Mouse (Mus musculus): ENCODE measurements around the gene Hsf2bp.

Gene Hsf2bp

DNA sequence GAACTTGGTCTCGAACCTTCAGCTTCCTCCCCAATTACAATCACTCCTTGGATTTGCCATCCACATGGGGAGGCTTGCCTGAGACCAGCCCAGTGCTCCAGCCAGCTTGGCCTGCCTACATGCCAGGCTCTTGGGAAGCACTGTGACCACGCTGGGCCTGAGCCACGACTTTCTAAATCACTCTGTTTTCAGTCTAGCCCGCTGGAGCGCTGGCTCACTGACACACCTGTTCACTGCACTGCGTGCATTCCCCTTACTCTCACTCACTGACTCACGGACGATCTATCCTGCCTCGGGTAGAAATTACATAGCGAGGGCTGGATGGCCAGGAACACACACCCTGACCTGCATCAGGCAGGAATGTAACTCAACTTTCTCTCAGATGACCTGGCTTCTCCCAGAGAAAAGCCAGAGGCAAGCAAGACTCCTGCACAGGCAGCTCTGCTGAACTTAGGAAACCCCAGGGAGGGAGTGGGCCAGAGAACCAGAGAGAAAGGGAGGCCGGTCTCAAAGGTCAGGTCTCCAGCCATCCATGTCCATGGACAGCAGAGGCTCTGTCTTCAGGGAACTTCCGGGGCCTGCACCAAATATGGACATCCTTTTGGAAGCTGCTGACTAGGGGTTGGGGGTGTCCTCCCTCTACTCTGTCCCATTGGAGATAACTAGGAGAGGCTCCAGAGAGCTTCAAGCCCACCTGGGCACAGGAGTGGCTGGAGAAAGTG is 97.4 kb downstream of the Hsf2bp start:
- in situ Hi-C loops (cut with MboI, MseI): no loop called here

DNA sequence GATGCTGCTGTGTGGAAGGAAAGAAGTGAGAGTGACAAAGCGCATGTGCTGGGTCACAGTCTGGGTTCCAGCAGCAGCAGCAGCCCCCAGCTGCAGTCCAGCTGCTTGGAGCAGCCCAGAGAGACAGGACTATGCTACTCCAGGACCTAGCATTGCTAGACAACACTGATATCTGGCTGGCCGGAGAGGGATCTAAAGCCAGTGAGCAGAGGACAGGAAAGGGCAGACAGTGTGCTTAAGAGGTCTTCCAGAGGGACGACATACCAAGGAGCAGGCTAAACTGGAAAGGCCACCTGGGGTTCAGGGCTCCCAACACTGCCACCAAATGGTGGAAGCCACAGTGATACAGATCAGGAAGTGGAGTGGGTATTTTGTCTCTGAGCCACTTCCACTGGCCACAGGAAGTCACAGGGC is 99.0 kb downstream of the Hsf2bp start:
- in situ Hi-C loops (cut with MboI, MseI): no loop called here

DNA sequence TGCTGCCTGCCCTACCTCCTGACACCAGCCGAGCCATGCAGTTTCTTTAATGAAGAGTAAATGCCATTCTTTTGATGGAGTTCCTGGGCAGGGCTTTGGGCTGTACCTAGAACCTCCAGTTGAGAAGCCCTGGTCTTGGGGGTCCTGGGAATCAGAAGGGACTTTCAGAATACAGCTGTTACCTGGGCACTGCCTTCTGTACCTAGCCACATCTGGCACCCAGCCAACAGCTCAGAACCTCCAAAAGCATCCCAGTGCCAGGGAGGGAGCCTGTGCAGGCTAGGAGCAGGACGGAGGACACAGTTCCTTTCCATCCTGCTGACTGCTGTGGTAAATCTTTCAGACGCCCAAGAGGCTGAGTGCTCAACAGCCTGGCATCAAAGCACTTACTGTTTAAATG is 100.3 kb downstream of the Hsf2bp start:
- in situ Hi-C loops (cut with MboI, MseI): no loop called here

DNA sequence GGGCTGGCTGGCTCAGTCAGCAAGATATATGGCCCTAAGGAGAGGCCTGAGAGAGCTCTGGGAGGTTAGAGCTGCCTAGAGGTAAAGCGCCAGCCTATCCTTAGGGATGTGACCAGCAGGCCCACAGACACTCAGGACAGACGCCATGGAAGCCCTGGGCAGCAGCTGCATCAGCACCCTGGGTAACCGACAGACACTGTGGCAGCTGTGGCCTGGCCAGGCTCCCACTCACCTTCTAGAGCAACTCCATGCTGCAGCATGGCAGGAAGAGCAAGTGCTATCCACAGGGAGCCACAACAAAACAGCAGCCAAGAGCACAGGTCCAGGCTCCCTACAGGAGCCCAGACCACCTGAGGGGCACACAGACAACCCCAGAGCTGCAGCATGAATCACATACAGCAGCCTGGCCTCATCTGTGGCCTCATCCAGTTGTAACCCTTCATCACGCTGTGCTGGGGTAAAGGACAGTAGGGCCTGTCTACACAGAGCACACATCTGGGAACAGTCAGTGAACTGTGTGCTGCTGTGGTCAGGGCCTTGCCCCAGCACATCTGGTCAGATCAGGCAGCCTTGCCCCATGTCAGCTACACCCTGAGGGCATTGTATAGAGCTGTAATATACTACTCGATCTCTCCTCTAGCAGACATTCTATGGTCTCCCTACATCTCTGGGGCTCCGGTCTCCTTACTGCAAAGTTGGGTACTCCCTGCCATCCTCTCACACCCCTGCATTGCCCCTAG is 100.9 kb downstream of the Hsf2bp start:
- in situ Hi-C loops (cut with MboI, MseI): no loop called here

DNA sequence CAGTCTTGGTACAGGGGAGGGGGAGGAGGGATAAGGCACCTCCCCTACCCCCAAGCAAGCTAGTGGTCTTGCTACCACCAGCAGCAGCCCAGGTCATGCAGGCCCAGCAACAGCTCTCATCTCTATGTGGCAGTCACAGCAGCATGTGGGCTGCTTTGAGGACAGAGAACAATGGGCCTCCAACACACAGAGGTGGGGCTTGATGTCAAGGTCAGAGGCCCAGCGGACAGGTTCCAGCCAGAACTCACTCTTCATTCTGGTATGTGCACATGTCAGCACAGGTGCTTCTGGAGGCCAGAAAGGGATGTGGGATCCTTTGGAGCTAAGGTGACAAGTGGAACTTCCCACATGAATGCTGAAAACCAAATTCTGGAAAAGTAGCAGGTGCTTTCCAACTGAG is 102.2 kb downstream of the Hsf2bp start:
- in situ Hi-C loops (cut with MboI, MseI): no loop called here

DNA sequence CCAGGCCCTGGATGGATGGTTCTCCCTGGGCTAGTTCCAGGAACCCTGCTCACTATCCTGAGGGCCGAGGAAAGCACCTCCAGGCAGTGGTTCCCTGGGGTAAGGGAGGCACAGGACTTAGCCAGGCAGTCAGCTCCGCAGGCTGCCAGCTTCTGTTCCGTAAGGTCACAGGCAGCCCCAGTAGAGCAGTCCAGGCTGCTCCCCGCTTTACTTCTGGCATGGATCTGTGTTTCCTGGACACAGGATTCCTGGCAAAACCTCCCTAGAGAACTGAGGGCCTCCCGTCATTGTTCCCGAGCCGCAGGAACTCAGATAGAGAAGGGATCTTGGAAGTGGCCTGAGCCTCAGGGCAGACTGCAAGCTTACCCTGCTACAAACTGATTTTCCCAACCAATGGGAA is 104.7 kb downstream of the Hsf2bp start:
- in situ Hi-C loops (cut with MboI, MseI): no loop called here

DNA sequence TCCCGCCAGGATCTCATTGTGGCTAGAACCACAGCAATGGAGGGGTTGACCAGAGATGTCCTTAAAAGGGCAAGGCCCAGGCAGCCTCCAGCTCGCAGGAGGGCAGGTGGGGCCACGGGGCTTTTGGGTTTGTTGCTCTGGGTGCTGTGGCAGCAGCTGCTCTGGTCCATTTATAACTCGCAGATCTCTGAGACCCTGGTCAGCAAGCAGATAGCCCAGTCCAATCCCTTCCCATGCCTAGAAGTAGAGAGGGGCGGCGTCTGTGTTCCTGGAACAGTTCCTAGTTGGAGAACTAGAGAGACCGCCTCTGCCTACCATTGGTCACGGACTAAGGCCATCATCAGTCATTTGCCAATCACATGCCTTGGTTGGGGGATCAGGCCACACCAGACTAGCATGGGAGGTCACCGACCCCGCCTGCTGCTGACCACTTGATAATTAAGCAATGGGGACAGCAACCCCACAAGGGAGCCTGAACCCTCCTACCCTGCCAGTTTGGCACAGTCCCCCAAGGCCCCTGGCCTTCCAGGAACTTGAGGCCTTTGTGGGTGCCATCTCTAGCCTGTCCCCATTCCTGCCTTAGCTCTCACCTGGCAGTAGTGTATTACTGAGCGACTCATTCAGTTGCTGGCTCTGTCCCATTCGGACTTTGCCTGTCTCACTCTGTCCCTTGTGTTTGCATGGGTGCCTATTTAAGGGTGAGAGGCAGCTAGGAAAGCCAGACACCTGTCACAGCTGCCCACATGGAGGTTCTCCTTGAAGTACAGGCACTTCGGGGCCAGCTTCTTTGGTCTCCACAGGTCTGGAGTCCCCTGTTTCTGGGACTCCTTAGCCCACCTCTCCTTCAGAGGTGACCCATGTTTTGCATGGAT is 106.1 kb downstream of the Hsf2bp start:
- in situ Hi-C loops (cut with MboI, MseI): no loop called here

DNA sequence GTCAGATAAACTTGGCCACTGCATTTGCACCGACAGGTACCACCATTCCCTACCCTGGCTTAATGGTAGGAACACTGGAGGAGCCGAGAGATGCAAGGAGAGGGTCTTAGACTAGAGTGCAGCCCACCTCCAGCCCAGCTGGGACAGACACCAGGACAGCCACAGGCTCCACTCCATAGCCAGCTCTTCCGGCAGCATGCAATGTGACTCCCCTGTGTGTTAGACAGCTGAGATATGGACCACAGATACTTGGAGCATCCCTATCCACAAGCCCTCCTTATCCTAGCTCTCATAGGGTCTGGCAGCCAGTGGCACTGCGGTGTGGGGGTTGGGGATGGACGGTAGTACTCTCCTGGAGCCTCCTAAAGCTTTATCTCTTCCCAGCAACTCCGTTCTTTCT is 107.1 kb downstream of the Hsf2bp start:
- in situ Hi-C loops (cut with MboI, MseI): no loop called here

DNA sequence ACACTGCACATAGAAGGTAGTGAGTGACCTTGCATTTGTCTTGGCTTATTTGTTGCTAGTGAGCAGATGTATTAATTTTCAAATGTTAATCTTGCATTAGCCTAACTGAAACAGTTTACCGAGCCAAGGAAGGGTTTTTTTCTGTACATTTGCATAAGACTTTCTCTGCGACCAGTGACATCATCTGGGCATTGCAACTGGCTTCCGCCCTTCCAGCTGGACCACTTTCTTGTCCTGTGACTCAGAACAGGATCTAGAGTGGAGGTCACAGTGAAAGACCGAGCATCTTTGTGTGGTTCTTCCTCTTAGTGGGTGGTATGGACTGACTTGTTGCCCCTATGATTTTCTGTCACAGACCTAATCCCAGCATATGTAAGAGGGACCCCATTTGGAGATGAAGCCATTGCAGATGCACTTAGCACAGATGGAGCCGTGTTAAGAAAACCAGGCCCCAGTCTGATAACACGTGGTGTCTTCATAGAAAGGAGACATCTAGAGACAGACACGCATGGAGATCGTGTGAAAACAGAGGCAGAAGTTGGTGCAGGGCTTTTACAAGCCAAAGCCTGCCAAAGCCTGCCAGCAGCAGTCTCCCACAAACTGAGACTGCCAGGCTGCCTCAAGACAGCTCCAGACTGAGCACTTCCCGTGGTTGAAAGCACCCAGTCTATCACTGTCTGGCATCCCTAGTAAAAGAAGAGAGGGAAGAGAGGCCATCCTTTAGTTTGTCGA is 108.1 kb downstream of the Hsf2bp start:
- in situ Hi-C loops (cut with MboI, MseI): no loop called here

DNA sequence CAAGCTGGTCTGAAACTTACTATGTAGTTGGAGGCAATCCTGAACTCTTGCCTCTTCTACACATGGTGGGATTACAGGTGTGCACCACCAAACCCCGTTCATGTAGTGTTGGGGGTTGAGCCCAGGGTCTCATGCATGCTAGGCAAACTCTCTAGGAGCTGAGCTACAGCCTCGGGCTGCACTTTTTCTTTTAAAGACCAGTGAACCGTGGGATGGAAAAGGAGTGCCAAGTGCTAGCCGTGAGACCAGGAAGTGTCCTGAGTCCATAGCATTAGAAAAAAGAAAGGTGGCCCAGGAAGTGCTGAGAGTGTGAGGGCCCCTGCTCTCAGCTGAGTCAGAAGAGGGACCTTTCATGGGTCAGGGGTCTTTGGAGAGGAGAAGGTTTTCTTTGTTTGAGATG is 111.9 kb downstream of the Hsf2bp start:
- in situ Hi-C loops (cut with MboI, MseI): no loop called here

DNA sequence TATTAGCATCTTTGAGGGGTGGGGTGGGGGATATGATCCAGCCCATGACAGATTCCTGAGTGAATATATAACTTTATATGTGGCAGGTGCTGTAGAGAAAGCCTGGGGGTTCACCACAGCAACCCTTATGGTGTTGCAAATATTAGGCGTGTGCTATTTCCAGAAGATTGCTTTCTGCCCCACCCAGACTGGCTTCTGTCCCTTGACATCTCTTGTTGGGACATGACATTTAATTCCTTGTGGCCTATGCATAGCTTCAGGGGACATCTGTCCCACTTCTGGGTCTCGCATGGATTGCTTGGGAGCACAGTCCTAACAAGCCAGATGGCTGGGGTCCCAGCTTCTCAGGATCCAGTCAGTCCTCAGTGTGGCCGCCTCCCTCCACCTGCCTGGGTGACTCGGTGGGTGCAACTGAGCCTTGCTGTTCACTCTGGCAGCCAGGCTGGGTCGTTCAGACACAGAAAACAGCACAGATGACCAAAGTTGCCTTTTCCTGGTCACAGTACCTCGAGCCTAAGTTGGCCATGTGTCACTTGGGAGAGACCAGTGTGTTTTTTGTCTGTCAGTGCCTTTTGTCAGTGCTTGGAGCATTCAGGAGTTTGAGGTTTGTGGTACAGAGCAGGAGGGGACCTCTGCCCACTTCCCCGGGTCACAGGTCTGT is 112.7 kb downstream of the Hsf2bp start:
- in situ Hi-C loops (cut with MboI, MseI): no loop called here

DNA sequence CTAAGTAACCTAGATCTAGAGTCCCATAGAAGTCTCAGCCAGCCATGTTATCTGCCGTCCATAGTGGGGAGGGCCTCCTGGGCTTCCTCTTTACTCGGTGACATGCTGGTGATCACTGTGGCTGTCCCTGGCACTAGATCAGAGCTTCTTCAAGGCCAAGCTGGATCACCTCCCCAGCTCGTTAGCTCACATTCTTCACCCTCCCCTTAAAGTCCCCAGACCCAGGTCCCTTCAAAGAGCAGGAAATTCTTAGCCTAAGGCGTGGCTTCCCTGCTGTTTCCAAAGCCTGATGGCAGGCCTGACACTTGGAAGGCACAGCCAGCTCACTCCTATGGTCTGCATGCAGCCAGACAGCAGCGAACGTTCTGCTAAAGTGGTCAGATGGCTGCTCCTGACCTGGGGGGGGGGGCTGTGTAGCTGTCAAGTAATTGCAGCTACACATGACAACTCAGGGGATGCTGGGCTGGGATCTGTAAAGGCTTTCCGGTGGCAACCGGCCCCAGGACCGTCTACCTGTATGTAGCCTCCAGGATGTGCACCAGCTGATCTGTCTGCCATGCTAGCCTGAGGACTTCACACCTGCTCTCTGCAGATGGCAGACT is 115.5 kb downstream of the Hsf2bp start:
- in situ Hi-C loops (cut with MboI, MseI): no loop called here

DNA sequence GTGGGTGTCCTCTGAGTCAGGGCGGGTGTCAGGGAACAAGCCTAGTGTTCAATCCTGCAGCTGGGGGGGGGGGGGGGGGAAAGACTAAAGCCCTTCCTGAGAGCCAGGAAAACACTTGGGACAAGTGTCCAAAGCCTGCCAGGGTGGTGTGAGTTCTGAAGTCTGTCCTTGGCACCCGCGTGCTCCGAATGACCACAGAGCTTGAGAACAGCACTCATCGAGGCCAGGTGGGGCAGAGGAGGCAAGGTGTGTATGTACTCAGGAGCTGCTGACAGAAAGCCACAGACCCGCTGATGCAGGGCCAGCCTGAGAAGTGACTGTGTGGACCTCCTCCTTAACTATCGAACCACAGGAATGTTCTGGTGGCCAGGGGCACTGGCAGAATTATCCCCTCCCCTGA is 116.5 kb downstream of the Hsf2bp start:
- in situ Hi-C loops (cut with MboI, MseI): no loop called here

DNA sequence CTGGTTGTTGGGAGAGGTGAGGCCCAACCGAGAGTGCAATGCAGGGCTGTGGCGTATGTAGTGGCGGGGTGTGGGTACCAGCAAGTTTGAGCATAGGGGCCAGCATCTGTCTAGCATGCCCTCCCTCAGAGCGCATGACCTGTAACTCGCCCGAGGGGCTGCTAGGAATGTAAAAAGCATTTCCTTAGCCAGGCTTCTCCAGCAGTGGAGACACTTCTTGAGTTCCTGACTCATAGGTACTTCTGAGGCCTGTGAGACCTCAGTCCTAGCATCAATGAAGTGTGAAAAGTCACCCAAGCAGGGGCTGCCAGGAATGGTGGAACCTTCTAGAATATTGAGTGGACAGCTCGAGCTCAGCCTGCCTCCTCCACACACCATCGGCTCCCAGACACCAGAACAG is 117.8 kb downstream of the Hsf2bp start:
- in situ Hi-C loops (cut with MboI, MseI): no loop called here

DNA sequence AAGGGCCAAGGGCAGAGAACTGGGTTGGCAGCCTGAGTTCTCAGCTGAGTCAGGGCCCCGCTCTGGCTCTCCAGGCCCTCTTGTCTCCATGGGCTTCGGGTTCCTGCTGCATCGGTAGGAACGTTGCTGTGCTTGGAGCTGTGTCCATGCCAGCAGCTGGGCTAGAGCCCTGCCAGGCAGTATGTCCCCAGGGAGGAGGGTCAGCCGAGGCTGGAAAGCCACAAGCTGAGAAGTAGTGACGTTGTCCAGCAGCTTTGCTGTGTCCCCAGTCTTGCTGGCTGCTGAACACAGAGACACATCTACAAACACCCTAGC is 119.7 kb downstream of the Hsf2bp start:
- in situ Hi-C loops (cut with MboI, MseI): no loop called here

DNA sequence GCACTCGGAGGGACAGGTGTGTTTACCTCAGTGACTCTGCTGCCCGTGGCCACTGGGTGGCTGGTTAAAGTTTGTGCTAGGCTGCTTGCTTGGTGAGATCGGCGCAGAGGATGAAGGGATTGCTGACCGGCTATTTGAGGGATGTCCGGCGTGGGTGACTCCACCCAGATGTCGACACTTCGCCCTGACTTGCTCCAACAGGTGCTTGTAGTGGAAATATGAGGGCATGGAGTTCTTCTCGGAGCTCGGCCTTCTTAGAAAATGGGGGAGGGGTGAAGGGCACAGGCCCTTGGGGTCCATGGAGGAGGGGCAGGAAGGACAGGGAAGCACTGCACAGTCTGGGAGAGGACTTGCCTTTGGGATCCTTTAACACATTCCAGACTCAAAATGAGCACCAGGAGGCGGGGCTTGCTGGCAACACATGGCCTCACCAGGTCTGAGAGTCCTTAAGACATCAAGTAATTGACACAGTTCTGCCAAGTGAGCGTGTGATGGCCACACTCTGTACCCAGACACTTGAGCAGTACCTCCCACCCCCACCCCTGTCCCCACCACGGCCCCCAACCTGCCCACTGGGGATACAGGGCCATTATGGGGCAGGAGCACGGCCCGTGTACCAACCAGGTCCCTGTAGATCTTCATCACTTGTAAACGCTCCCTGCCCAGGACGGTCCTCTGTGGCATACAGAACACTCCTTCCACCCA is 120.2 kb downstream of the Hsf2bp start:
- in situ Hi-C loops (cut with MboI, MseI): no loop called here

DNA sequence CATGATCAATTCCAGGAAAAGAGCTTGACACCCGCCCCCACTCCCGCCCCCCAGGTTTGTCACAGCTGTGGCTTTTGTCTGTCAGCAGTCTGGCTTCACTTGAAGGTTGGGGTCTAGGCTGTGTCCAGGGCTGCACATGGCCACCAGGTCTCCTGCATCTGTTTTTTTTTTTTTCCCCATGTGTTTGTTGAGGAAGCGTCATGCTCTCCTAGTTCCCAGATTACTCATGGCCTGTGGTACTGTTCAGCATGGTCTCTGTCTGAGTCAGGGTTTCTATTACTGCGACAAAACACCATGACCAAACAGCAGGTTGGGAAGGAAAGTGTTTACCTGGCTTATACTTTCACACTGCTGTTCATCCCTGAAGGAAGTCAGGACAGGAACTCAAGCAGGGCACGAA is 121.8 kb downstream of the Hsf2bp start:
- in situ Hi-C loops (cut with MboI, MseI): no loop called here

DNA sequence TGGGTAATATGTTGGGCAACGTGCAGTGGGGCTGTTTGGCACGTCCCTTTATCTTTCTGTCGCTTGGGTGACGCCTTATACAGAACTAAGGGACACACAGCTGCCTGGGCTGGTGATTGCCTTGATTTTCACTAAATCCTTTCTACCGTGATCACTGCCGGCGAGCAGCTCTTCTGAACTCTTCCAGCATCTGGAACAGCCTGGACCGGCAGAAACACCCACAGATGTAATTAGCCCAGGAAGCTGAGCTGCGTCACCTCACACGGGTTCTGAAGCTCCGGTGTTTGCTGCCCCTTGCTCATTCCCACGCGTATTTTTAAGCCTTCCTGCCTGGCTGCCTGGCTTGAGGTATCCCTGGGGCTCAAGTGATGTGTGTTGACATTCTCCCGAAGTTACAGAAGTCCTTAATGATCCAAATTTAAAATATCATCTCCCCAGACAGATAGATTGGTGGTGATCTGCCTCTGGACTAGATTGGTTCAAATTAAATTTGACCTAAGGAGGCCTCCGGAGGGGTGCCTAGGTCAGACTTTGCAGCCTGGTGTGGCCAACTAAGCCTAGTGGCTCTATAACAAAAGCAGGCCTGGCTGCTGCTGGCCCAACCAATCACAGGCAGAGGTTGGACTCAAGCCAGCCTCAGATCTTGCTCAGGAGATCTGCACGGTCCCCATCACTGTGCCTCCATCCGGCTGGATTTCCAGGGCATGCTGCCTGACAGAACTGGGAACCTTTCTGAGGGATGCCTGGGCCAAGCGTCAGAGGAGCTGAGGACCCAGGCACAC is 123.1 kb downstream of the Hsf2bp start:
- in situ Hi-C loops (cut with MboI, MseI): no loop called here

DNA sequence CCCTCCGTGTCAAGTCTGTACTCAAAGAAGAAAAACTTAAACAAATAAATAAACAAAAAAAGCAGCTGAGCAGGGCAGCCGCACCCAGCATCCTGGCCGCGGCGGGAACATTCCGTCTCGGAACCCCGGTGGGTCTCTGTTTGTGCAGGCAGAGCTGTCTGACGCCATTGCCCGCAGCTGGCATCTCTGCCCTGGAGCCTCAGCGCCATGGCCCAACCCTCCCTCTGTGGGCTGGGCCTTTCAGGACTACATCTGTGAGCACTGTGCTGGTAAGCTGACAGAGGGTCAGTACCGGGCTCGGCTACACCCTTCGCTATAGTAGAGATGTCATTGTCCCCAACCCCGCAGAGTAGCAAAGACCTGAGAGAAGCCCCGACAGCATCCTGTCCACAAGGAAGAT is 123.8 kb downstream of the Hsf2bp start:
- in situ Hi-C loops (cut with MboI, MseI): no loop called here

DNA sequence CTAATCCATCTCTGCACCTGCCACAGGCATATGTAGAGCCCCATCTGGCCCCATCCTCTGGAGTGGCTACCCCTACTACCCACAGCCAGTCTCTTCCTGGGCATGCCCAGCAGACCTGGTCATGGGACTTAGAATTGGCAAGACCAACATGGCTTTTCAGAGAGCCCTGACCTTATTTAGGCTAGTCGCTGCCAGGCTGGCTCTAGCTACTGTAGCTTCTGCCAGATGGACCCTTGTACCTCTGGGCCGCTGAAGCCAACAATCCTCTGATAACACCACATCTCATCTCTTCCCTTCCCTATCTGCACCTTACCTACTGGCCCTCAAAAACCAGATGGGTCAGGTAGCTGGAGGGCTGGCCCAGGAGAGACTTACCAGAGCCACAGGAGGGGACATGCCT is 127.2 kb downstream of the Hsf2bp start:
- in situ Hi-C loops (cut with MboI, MseI): loop anchor here (5.0 kb wide), 1 partner anchor 53 kb away; no protein-coding TSS in a partner anchor

Data from regulatory T cell (primary cell).